Mouse (Mus musculus) heart, adult 9 months (tissue): ENCODE data around the gene Stk39.
A peak's percentile ranks its signal among the peaks of the same experiment; 100 is the strongest.

Source experiments
- DNase-seq, 2 experiments: peaks; one replicate each; pipeline ENCODE4 v3.0.0; 2022; ENCODE audit warnings: low spot score in 2 of 2

Stk39 gene

GRCm38 (mm10) chr2:68382394-68383059 lies 89.5 kb downstream of the Stk39 start:
- DNase-seq: no peak

DNA sequence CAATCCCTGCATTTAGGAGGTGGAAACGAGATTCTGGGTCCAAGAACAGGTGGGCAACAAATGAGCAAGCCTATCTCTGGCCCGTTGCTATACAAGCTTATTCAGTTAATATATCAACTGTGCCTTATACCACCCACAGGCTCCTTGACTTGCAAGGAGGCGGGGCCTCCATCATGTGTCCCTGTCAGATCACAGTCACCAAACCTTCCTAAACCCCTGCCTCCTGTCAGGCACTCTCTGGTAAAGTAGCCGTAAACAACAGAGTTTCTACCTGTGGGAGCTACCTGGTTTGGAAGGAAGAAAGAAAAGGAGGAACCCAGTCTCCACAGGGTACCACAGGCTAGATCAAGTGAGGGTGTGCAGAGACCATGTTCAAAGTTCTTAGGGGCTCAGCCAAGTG lies 90.2 kb downstream of the Stk39 start:
- no peak for DNase-seq

DNA sequence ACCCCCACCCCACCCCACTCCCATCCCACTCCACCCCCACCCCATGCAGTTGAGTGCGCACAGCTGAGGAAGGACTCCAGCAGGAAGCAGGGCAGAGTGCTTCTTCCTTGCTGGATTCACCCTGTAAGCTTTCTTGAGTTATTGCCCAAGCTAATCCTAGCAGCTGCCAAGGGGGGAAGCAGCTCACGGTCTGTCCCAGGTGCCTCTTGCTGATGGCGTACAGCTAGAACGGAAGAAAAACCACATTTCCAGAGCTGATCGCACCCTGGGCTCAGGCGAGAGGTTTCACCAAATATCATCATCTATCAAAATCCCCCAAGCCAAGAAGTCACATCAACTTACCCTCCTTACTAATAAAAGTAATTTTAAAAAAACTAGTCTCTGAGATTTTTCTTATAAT lies 90.9 kb downstream of the Stk39 start:
- DNase-seq: no peak

GRCm38 (mm10) chr2:68379631-68380030 lies 92.4 kb downstream of the Stk39 start:
- no peak for DNase-seq

GRCm38 (mm10) chr2:68378319-68378718 lies 93.7 kb downstream of the Stk39 start:
- peak; percentile 65 to 73 for DNase-seq

- DNase-seq: peak in 1 of 2 experiments; percentile 39
Observed at GRCm38 (mm10) chr2:68377251-68377681, 94.8 kb downstream of the Stk39 start.

DNA sequence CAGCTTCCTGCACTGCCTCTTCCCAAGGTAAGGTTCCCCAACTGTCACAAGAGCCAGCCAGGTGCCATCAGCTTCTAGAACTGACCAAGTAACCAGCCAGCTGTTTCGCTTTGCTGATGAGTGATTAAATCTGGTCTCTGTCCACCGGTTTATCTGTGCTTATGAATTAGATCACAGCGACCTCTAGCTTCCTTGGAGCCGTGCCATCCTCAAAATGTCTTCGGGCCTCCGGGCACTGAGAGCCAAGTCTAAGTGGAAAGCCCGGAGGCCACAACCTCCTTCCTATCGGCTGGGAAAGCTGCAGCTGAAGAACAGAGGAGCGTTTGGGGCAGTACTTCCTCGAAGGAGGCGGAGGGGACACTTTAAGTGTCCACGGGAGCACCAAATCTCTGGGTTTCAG lies 95.4 kb downstream of the Stk39 start:
- DNase-seq: peak; percentile 30 to 72

GRCm38 (mm10) chr2:68374202-68374601 lies 97.9 kb downstream of the Stk39 start:
- no peak for DNase-seq

- no peak for DNase-seq
Observed at GRCm38 (mm10) chr2:68371912-68372311, 100.2 kb downstream of the Stk39 start.

- DNase-seq: no peak
Observed at GRCm38 (mm10) chr2:68370326-68370725, 101.7 kb downstream of the Stk39 start.

DNA sequence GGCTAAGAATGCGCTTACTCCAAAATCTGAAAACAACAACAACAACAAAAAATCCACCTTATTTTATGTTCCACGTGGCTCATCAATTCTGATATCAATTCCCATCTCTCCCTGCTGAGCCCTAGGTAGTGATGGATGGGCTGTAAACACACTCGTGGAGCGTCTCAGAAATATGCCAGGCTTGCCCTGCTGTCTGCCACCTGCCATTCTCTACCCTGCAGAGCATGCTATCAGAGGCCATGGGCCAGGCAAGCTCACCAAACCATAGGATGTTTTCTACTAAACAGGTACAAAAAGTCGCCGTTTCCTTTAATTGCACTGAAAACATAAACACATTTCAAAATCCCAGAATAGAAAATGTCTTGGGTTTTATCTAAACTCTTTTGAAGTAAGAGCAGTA lies 103.0 kb downstream of the Stk39 start:
- DNase-seq: no peak

- DNase-seq: no peak
Observed at GRCm38 (mm10) chr2:68367944-68368343, 104.1 kb downstream of the Stk39 start.

DNA sequence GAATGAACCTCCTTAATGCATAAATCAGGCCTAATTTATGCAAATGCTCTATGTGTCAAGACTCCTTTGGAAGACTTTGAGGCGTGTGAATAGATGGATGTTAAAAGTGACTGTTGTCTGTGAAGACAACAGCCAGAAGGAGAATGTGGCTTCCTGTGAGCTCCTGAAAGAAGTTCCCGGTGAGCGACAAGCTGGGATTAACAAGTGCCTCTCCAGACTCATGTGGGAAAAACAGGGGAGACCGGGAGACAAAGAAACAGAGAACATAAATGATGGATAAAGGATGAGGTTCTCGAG lies 105.2 kb downstream of the Stk39 start:
- DNase-seq: no peak

GRCm38 (mm10) chr2:68366091-68366896 lies 105.8 kb downstream of the Stk39 start:
- no peak for DNase-seq

DNA sequence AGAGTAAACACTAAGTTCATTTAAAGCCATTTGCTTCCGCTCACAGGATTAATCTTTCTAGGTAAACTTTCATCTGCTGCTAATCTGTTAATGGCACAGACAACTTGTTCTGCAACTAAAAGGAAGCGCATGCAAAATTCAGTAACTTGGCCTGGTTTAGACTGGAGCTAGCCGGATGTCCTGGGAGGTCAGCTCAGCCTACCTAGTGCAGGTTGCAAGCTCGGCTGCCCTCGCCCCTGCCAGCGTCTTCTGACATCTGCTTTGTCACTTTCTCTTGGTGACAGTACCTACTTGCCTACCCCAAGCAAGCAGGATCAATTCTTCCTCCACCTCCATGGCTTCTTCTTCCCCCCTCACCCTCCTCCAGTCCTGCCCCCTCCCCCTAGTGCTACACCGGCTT lies 106.6 kb downstream of the Stk39 start:
- DNase-seq: no peak

GRCm38 (mm10) chr2:68364181-68364900 lies 107.7 kb downstream of the Stk39 start:
- peak in 1 of 2 experiments; percentile 47 for DNase-seq

- DNase-seq: no peak
Observed at GRCm38 (mm10) chr2:68363159-68363558, 108.9 kb downstream of the Stk39 start.

DNA sequence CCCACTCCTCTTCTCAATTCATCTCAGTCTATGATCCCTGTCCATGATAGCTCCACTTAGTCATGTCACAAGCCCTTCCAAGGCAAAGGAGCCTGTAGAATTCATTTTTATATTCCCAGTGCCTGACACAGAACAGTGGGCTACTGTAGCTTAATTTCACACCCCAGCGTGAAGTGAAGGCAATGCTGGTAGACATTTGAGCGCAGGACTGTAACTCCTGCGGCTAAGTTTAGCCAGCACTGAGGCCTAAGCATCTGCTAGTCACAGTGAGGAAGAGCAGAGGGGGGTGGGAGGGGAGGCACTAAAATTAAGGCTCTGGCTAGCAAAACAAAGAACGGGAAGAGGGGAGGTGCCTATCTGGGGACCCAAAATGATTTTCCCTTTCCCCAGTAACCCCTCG lies 110.4 kb downstream of the Stk39 start:
- DNase-seq: no peak

DNA sequence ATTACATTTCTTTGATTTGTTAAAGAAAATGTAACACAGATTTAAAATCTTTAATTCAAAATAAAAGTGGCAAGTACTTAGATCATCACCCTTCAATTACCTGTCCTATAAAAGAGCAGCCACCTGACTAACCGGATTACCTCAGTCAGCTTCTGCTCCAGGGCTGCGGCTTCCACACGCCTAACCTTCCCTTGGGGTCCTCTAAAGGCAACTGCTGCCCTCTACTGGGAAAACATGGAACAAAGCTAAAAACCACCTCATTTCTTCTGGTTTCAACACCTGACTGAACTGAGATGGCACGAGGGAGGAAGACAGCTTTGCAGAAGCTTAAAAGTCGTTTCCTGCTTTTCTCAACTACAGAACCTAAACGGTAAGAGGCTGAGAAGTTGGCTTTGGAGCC lies 121.4 kb downstream of the Stk39 start:
- DNase-seq: peak in 1 of 2 experiments; percentile 40

DNA sequence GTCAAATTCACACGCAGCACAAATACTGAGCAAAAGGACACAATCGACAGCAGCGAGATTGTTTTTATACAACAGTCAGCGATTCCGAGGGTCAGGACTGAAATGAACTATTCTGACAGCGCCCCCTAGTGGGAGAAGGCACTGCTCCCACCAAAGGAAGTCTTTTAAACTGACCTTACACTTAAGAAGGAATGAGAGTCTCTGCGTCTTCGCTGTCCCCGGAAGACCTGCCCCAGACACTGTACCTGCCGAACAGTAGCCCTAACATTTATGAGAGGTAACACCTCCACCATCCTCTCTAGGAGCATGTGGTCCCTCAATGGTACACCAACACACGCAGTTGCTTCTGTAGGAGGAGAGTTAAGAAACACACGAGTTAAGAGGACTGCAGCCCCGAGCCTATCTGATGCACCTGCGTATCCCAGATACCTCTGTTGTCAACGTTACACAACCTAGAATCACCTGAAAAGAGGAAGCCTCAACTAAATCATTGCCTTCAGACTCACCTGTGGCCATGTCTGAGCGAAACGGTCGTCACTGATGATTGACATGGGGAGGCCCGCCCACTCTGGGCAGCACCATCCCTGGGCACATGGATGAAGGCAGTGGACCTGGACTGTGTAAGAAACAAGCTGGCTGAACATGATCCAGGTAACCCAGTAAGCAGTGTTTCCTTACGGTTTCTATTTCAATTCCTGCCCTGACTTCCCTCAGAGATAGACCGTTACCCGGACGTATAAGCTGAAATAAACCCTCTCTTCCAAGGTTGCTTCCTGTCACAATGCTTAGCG lies 122.3 kb downstream of the Stk39 start:
- peak in 1 of 2 experiments; percentile 60 for DNase-seq

GRCm38 (mm10) chr2:68348966-68349365 lies 123.1 kb downstream of the Stk39 start:
- no peak for DNase-seq
